Mouse (Mus musculus) urinary bladder, adult 18-20 months (tissue): ENCODE results near the gene Ctnna3.
"Not testable (repeated sequence)": the region's sequence is repeated elsewhere in the genome, so short reads cannot be mapped to it uniquely, and the experiment has no call there.

Experiments
- DNase-seq, 2 experiments: peaks; one replicate each; pipeline ENCODE4 v3.0.0; 2022; ENCODE audit warnings: low spot score in 2 of 2, mixed read lengths in 2 of 2

The Ctnna3 gene

DNA sequence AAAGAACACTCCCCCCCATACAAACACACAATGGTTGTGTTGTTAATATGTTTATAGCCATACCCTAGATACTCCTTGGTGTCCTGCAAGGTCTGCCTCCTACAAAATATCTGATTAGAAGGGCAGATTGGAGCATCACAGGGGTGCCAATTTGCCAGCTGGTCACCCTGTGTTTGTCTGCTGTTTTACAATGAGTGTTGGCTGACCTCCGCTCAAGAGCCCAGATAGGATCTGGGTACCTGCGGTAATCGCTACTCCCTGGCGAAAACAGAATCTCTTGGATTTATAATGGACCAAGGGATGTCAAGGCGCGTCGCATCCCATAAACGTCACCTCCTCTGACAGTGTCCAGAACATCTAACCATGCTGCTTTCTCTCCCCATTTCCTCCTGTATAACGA lies 1457.0 kb downstream of the Ctnna3 start:
- no peak for DNase-seq

DNA sequence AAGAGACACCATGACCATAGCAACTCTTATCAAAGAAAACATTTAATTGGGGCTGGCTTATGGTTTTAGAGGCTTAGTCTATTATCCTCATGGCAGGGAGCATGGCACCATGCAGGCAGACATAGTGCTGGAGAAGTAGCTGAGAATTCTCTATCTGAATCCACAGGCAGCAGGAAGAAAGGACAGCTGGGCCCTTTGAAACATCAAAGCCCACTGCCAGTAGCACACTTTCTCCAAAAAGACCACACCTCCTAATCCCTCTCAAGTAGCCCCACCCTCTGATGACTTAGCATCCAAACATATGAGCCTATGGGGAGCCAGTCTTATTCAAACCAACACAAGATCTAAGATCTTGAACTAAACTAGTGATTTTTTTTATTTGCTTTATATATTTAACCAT lies 1462.6 kb downstream of the Ctnna3 start:
- no peak for DNase-seq

DNA sequence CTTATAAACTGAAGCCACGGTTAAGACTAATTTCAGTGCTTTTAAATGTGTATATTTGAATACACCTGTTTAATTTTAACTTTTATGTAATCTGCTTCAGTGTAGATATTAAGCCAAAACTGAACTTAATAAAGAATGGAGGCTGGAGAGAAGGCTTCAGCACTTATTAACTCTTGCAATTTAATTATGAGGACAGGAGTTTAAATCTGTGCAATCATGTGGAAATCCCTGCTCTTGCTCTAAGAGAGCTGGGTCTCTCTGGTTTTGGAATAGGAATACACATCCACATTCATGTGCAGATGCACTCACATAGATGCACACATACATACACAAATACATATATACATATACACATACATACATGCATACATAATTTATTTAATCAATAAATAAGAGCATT lies 1468.8 kb downstream of the Ctnna3 start:
- DNase-seq: no peak

GRCm38 (mm10) chr10:64901726-64902125 lies 1471.8 kb downstream of the Ctnna3 start:
- DNase-seq: no peak

- no peak for DNase-seq
These were observed 1511.1 kb downstream of the Ctnna3 start for GRCm38 (mm10) chr10:64940975-64941374.

DNA sequence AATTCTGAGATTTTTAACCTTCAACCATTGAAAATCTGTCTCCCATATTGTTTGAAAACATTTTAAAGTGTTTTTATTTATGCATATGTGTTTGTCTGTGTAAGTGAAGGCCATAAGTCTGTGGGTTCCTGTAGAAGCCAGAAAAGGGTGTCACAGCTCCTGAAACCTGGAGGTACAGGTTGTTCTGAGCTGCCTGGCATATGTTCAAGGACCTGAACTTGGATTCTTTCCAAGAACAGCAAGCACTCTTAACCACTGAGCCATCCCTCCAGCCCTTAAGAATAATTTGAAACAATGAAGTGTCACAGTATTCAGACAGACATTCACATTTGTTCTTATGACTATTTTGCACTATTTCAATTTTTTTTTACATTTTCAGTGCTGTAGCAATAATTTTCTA lies 1528.5 kb downstream of the Ctnna3 start:
- no peak for DNase-seq

- peak in 1 of 2 experiments; percentile 6 for DNase-seq
These were observed 1563.0 kb downstream of the Ctnna3 start for GRCm38 (mm10) chr10:64992871-64993270.

GRCm38 (mm10) chr10:65013525-65013924 lies 1583.6 kb downstream of the Ctnna3 start:
- DNase-seq: no peak

- no peak for DNase-seq
These were observed 1592.8 kb downstream of the Ctnna3 start for GRCm38 (mm10) chr10:65022667-65023066.

DNA sequence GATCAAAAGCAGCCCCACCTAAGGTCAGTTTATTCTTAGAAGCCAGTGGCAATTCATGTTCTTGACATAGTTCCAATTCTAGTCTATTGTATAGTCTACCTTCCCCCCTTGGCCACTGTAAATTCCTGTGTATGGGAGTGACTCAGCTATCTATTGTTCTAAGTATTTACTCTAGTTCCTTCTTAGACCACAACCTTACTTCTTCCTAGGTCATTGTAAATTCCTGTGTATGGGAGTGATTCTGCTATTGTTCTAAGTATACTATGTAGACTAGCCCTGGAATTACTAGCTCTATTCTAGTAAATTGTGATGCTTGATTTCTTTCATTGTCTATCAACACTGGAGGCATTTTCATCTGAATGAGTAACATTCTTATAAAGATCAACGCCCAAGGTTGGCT lies 1603.6 kb downstream of the Ctnna3 start:
- DNase-seq: not testable (repeated sequence)
